Comparison of ENCODE assay signal across 7 mouse cellular contexts in the genomic region with DNA sequence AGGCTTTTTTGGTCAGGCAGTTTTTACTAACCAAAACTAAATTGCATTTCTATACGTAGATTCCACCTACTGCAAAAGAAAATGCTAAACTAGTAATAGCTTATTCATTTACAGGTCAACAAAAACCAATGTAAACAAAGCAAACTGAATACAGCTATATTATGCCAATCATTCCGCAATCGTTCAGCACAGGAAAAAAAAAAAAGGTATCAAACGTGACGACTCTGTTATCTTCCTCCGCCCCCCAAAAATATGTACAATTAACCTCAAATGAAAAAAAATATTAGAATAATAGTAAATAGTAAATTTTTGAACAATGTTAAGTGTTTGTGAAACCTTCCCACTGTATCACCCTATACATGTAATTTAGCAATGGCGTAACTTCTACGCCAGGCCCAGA. TPM values are rescaled to one million over a fixed set of nuclear protein-coding genes. Genes with fewer than 3 reads are reported as not detected.
DNase-seq lines count a peak whose midpoint lies in the region; ATAC-seq lines count a peak whose summit lies in the region.

No protein-coding gene starts in this region.

- ATAC-seq in megakaryocyte, adult 5-6 weeks (ENCODE audit: poor library complexity, severe bottlenecking) = no peak
- ATAC-seq in forebrain, embryonic 13.5 days = no peak
- no peak for ATAC-seq in limb, embryonic 15.5 days (ENCODE audit: insufficient number of reproducible peaks, low FRiP score, low TSS enrichment, low read depth)
- no peak for ATAC-seq in stomach, embryonic 16.5 days (ENCODE audit: insufficient read depth, low FRiP score)

- H3K9me3 ChIP-seq in megakaryocyte, embryonic 14.5 days = no peaks in the 10 kb centered on the region
- H3K9me3 ChIP-seq in forebrain, embryonic 13.5 days (replicated peaks) = no peaks in the 10 kb centered on the region
- no peaks in the 10 kb centered on the region for H3K9me3 ChIP-seq in limb, embryonic 15.5 days
- H3K9me3 ChIP-seq in stomach, embryonic 16.5 days (replicated peaks; ENCODE audit: control insufficient read depth, low read length) = no peaks in the 10 kb centered on the region

- WGBS in forebrain, embryonic 13.5 days = 20% methylated on average over 8 of the region's 8 CpGs
- 16% methylated on average over 8 of the region's 8 CpGs for WGBS in limb, embryonic 15.5 days
- WGBS in stomach, embryonic 16.5 days = 10% methylated on average over 8 of the region's 8 CpGs

- peak overlapping the region; percentile 96 for H3K9ac ChIP-seq in forebrain, embryonic 13.5 days
- H3K9ac ChIP-seq in limb, embryonic 15.5 days = peak overlapping the region; percentile 94
- H3K9ac ChIP-seq in stomach, embryonic 16.5 days (ENCODE audit: low read length) = peak overlapping the region; percentile 98

- no peaks in the 10 kb centered on the region for H3K27me3 ChIP-seq in megakaryocyte, embryonic 14.5 days (replicated peaks)
- H3K27me3 ChIP-seq in forebrain, embryonic 13.5 days = no peaks in the 10 kb centered on the region
- no peaks in the 10 kb centered on the region for H3K27me3 ChIP-seq in limb, embryonic 15.5 days
- H3K27me3 ChIP-seq in stomach, embryonic 16.5 days (ENCODE audit: control insufficient read depth, insufficient read depth, low read length) = no peaks in the 10 kb centered on the region

- H3K27ac ChIP-seq in forebrain, embryonic 13.5 days = no peak overlapping the region
- no peak overlapping the region for H3K27ac ChIP-seq in limb, embryonic 15.5 days
- no peak overlapping the region for H3K27ac ChIP-seq in stomach, embryonic 16.5 days (ENCODE audit: low read length)

- H3K4me1 ChIP-seq in megakaryocyte, embryonic 14.5 days = peaks cover 51% of the 10 kb centered on the region
- H3K4me1 ChIP-seq in forebrain, embryonic 13.5 days = peaks cover 34% of the 10 kb centered on the region
- H3K4me1 ChIP-seq in limb, embryonic 15.5 days = peaks cover 19% of the 10 kb centered on the region
- H3K4me1 ChIP-seq in stomach, embryonic 16.5 days (ENCODE audit: control insufficient read depth, insufficient read depth, low read length) = peaks cover 20% of the 10 kb centered on the region

- H3K36me3 ChIP-seq in megakaryocyte, embryonic 14.5 days (replicated peaks; ENCODE audit: low read length) = peaks cover 8% of the 10 kb centered on the region
- H3K36me3 ChIP-seq in forebrain, embryonic 13.5 days (ENCODE audit: poor library complexity, severe bottlenecking) = no peaks in the 10 kb centered on the region
- no peaks in the 10 kb centered on the region for H3K36me3 ChIP-seq in limb, embryonic 15.5 days
- no peaks in the 10 kb centered on the region for H3K36me3 ChIP-seq in stomach, embryonic 16.5 days (ENCODE audit: control insufficient read depth, insufficient read depth, low read length)

- peak overlapping the region; percentile 93 for H3K4me2 ChIP-seq in forebrain, embryonic 13.5 days
- peak overlapping the region; percentile 86 for H3K4me2 ChIP-seq in limb, embryonic 15.5 days
- peak overlapping the region; percentile 98 for H3K4me2 ChIP-seq in stomach, embryonic 16.5 days (ENCODE audit: low read depth, low read length)

- DNase-seq in layer of hippocampus, postnatal 36 days = no peak
- DNase-seq in spleen, postnatal 14 days (ENCODE audit: low spot score in 2 of 2) = no peak

- peak overlapping the region; percentile 100 for H3K4me3 ChIP-seq in megakaryocyte, embryonic 14.5 days (replicated peaks)
- H3K4me3 ChIP-seq in forebrain, embryonic 13.5 days = peak overlapping the region; percentile 98
- peak overlapping the region; percentile 100 for H3K4me3 ChIP-seq in limb, embryonic 15.5 days
- peak overlapping the region; percentile 99 for H3K4me3 ChIP-seq in stomach, embryonic 16.5 days (replicated peaks; ENCODE audit: low read length)

RNA-seq across cellular contexts. Expression of a gene that starts 1.6 kb away (rescaled TPM):
- polyA plus RNA-seq in megakaryocyte, embryonic 14.5 days (2012; ENCODE audit: insufficient read depth, low replicate concordance) = 2.2 and 4.0 TPM in 2 replicates
- 14.9 and 15.2 TPM in 2 replicates for total RNA-seq in megakaryocyte, adult 5-6 weeks (2015)
- total RNA-seq in megakaryocyte, adult 5-6 weeks (2017) = 29.3 and 31.6 TPM in 2 replicates
- polyA plus RNA-seq in forebrain, embryonic 13.5 days (2015; fragmentation: Nextera tagmentation; extraction: Ambion mirVana) = 36.6 and 40.8 TPM in 2 replicates
- 15.1 and 18.2 TPM in 2 replicates for polyA plus RNA-seq in limb, embryonic 15.5 days (2015; fragmentation: Nextera tagmentation; extraction: Ambion mirVana)
- 15.8 and 16.0 TPM in 2 replicates for polyA plus RNA-seq in stomach, embryonic 16.5 days (2015; fragmentation: Nextera tagmentation; extraction: Ambion mirVana)
- 100 to 1,000 TPM in 1 of 2 experiments, 10 to 100 TPM in 1; 98.4 to 102 TPM for total RNA-seq in layer of hippocampus, postnatal 36 days (2021)

RNA-seq across cellular contexts. Expression of a gene that starts 28.5 kb away (rescaled TPM):
- polyA plus RNA-seq in megakaryocyte, embryonic 14.5 days (2012; ENCODE audit: insufficient read depth, low replicate concordance) = 22.2 and 31.6 TPM in 2 replicates
- total RNA-seq in megakaryocyte, adult 5-6 weeks (2015) = 38.1 and 51.5 TPM in 2 replicates
- total RNA-seq in megakaryocyte, adult 5-6 weeks (2017) = 24.7 and 27.3 TPM in 2 replicates
- 6.9 and 8.0 TPM in 2 replicates for polyA plus RNA-seq in forebrain, embryonic 13.5 days (2015; fragmentation: Nextera tagmentation; extraction: Ambion mirVana)
- polyA plus RNA-seq in limb, embryonic 15.5 days (2015; fragmentation: Nextera tagmentation; extraction: Ambion mirVana) = 24.6 and 24.8 TPM in 2 replicates
- polyA plus RNA-seq in stomach, embryonic 16.5 days (2015; fragmentation: Nextera tagmentation; extraction: Ambion mirVana) = 20.0 and 22.7 TPM in 2 replicates
- 10 to 100 TPM in 1 of 2 experiments, 1 to 10 TPM in 1; 9.2 to 10.3 TPM for total RNA-seq in layer of hippocampus, postnatal 36 days (2021)

RNA-seq across cellular contexts. Expression of a gene that starts 47.8 kb away (rescaled TPM):
- 2.3 TPM in 1 of 2 replicates, not detected in the other for polyA plus RNA-seq in megakaryocyte, embryonic 14.5 days (2012; ENCODE audit: insufficient read depth, low replicate concordance)
- not detected in 2 replicates for total RNA-seq in megakaryocyte, adult 5-6 weeks (2015)
- total RNA-seq in megakaryocyte, adult 5-6 weeks (2017) = 1.2 TPM in 1 of 2 replicates, not detected in the other
- polyA plus RNA-seq in forebrain, embryonic 13.5 days (2015; fragmentation: Nextera tagmentation; extraction: Ambion mirVana) = 6.5 and 8.6 TPM in 2 replicates
- 16.2 and 19.4 TPM in 2 replicates for polyA plus RNA-seq in limb, embryonic 15.5 days (2015; fragmentation: Nextera tagmentation; extraction: Ambion mirVana)
- polyA plus RNA-seq in stomach, embryonic 16.5 days (2015; fragmentation: Nextera tagmentation; extraction: Ambion mirVana) = 44.3 and 47.7 TPM in 2 replicates
- total RNA-seq in layer of hippocampus, postnatal 36 days (2021) = 1 to 10 TPM; 1.1 to 2.5 TPM
